Mouse (Mus musculus): ENCODE results near the gene 1700034J05Rik. TPM values are rescaled to one million over a fixed set of nuclear protein-coding genes. Genes with fewer than 3 reads are reported as not detected.

1700034J05Rik gene
- total and polyA plus RNA-seq, 3 experiments, result not detected

DNA sequence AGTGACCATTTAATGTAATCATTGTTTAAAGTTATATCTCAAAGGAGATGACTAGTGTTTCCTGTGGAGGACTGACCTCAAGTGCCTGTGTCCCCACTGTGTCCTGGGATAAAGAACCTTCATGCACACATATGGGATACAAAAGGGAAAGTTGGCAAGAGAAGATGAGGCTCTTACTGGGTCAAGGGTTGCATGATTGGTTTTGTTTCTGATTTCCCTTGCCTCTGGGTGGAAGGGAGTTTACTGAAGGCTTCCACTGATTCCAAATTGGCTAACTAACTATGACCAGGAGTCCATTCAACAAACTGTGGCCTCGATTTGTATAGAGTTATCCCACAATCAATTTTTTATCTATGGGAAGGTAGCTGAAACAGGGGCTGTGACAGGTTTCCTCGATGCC, 50.6 kb downstream of the 1700034J05Rik start:
- H3K9me3 ChIP-seq (replicated peaks; ENCODE audit: low read length), result peaks cover 8% of the 10 kb centered on the region
- no peak overlapping the region for H3K4me2 ChIP-seq (ENCODE audit: insufficient read depth, low read depth, poor library complexity, severe bottlenecking)
- H3K4me3 ChIP-seq (replicated peaks in 1 of 3; ENCODE audit: low read depth in 2 of 3, low read length in 2 of 3, poor library complexity in 1 of 3), result no peak overlapping the region
- in situ Hi-C loops (cut with MboI; ENCODE audit: low pct_ligation_motif_present, low pct_unique_long_range_greater_than_20kb, low sequenced_read_pairs) (no loop called here), dilution Hi-C loops (cut with MboI; ENCODE audit: extremely low pct_ligation_motif_present, extremely low pct_unique_long_range_greater_than_20kb, low sequenced_read_pairs) (no loop called here)
- peaks cover under 1 to 4% of the 10 kb centered on the region in 2 experiments; a peak in 3 of 4 replicates for H3K4me1 ChIP-seq (ENCODE audit: control insufficient read depth in 1 of 2, insufficient read depth in 2 of 2)
- peaks cover 0 to 9% of the 10 kb centered on the region in 2 experiments for H3K36me3 ChIP-seq (replicated peaks in 1 of 2; ENCODE audit: control insufficient read depth in 1 of 2, insufficient read depth in 1 of 2, low read length in 1 of 2)
- no peak overlapping the region for H3K9ac ChIP-seq (ENCODE audit: insufficient read depth, low read depth)
- no peaks in the 10 kb centered on the region for H3K79me2 ChIP-seq (replicated peaks; ENCODE audit: control insufficient read depth, extremely low read depth, insufficient read depth, poor library complexity, severe bottlenecking)
- no peak for DNase-seq (ENCODE audit: extremely low read depth)
- TF ChIP-seq MAFK (IDR thresholded peaks at IDR 0.05; ENCODE audit: insufficient replicate concordance, low read length), result no peak
- no peak for TF ChIP-seq MYC (IDR thresholded peaks at IDR 0.05; ENCODE audit: low read depth, low read length)
- no peak overlapping the region for H3K27ac ChIP-seq (ENCODE audit: insufficient read depth, low read depth)
- H3K27me3 ChIP-seq (replicated peaks), result no peaks in the 10 kb centered on the region

DNA sequence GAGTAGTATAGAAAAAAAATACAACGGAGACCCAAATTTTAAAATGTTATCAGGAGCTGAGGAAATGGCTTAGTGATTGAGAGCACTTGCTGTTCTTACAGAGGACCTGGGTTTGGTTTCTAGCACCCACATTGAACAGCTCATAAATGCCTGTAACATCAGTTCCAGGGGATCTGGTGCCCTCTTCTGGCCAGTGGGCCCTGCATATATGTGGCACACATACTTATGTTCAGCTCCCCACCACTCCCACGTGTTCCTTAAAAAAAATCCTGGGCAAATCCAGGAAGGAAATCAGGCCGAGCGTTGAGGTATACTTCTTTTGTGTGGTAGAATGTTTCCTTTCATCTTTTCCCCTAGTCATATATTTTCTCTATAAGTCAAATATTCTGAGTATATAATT, 52.3 kb downstream of the 1700034J05Rik start:
- H3K36me3 ChIP-seq (replicated peaks in 1 of 2; ENCODE audit: control insufficient read depth in 1 of 2, insufficient read depth in 1 of 2, low read length in 1 of 2), result peaks cover 0 to 9% of the 10 kb centered on the region in 2 experiments
- no peak for DNase-seq (ENCODE audit: extremely low read depth)
- TF ChIP-seq PAX5 (IDR thresholded peaks at IDR 0.05; ENCODE audit: low read length) (no peak), HCFC1 (IDR thresholded peaks at IDR 0.05; ENCODE audit: low read depth, low read length) (no peak), RCOR1 (conservative IDR thresholded peaks at IDR 0.05; ENCODE audit: low read depth, low read length) (no peak), KAT2A (IDR thresholded peaks at IDR 0.05; ENCODE audit: insufficient replicate concordance, low read length) (no peak), MXI1 (IDR thresholded peaks at IDR 0.05; ENCODE audit: low read depth, low read length) (no peak), IRF4 (IDR thresholded peaks at IDR 0.05; ENCODE audit: low read depth, low read length) (no peak), MAZ (IDR thresholded peaks at IDR 0.05; ENCODE audit: low read depth, low read length) (no peak), ZNF384 (IDR thresholded peaks at IDR 0.05; ENCODE audit: low read depth, low read length) (no peak), NELFE (IDR thresholded peaks at IDR 0.05; ENCODE audit: low read depth, low read length) (no peak), RAD21 (IDR thresholded peaks at IDR 0.05; ENCODE audit: low read depth, low read length) (no peak; the same call in 1 of the 2 replicates), ZKSCAN1 (IDR thresholded peaks at IDR 0.05; ENCODE audit: borderline replicate concordance, low read depth, low read length) (no peak), USF2 (conservative IDR thresholded peaks at IDR 0.05; ENCODE audit: low read depth, low read length) (no peak)
- H3K4me2 ChIP-seq (ENCODE audit: insufficient read depth, low read depth, poor library complexity, severe bottlenecking), result no peak overlapping the region
- dilution Hi-C loops (cut with MboI; ENCODE audit: extremely low pct_ligation_motif_present, extremely low pct_unique_long_range_greater_than_20kb, low sequenced_read_pairs) (no loop called here), in situ Hi-C loops (cut with MboI; ENCODE audit: low pct_ligation_motif_present, low pct_unique_long_range_greater_than_20kb, low sequenced_read_pairs) (no loop called here)
- no peaks in the 10 kb centered on the region for H3K4me1 ChIP-seq (ENCODE audit: control insufficient read depth in 1 of 2, insufficient read depth in 2 of 2)
- no peak overlapping the region for H3K4me3 ChIP-seq (replicated peaks in 1 of 3; ENCODE audit: low read depth in 2 of 3, low read length in 2 of 3, poor library complexity in 1 of 3)
- no peak overlapping the region for H3K9ac ChIP-seq (ENCODE audit: insufficient read depth, low read depth)
- H3K79me2 ChIP-seq (replicated peaks; ENCODE audit: control insufficient read depth, extremely low read depth, insufficient read depth, poor library complexity, severe bottlenecking), result no peaks in the 10 kb centered on the region
- H3K27ac ChIP-seq (ENCODE audit: insufficient read depth, low read depth), result no peak overlapping the region
- peaks cover 8% of the 10 kb centered on the region for H3K9me3 ChIP-seq (replicated peaks; ENCODE audit: low read length)
- no peaks in the 10 kb centered on the region for H3K27me3 ChIP-seq (replicated peaks)

Other genes starting within 250 kb of the 1700034J05Rik start
- gene Stk38l, start 229.4 kb downstream of the 1700034J05Rik start, total RNA-seq (2012; rRNA removed), result 4.0 and 4.7 TPM in 2 replicates
- gene Stk38l, start 229.4 kb downstream of the 1700034J05Rik start, total RNA-seq (2014; rRNA removed), result 3.4 and 3.8 TPM in 2 replicates
- 5.2 and 5.8 TPM in 2 replicates for gene Stk38l, start 229.4 kb downstream of the 1700034J05Rik start, polyA plus RNA-seq (2012; ENCODE audit: insufficient read length, low read depth)
- gene Arntl2, start 158.4 kb downstream of the 1700034J05Rik start, total RNA-seq (2012; rRNA removed), result not detected in 2 replicates
- 0.07 TPM in 1 of 2 replicates, not detected in the other for gene Arntl2, start 158.4 kb downstream of the 1700034J05Rik start, total RNA-seq (2014; rRNA removed)
- not detected in 2 replicates for gene Arntl2, start 158.4 kb downstream of the 1700034J05Rik start, polyA plus RNA-seq (2012; ENCODE audit: insufficient read length, low read depth)
- not detected in 2 replicates for gene Smco2, start 104.3 kb downstream of the 1700034J05Rik start, total RNA-seq (2012; rRNA removed)
- gene Smco2, start 104.3 kb downstream of the 1700034J05Rik start, total RNA-seq (2014; rRNA removed), result not detected in 2 replicates
- not detected in 2 replicates for gene Smco2, start 104.3 kb downstream of the 1700034J05Rik start, polyA plus RNA-seq (2012; ENCODE audit: insufficient read length, low read depth)
- 20.9 and 23.4 TPM in 2 replicates for gene Ppfibp1, start 65.9 kb downstream of the 1700034J05Rik start, total RNA-seq (2012; rRNA removed)
- gene Ppfibp1, start 65.9 kb downstream of the 1700034J05Rik start, total RNA-seq (2014; rRNA removed), result 28.2 and 31.4 TPM in 2 replicates
- gene Ppfibp1, start 65.9 kb downstream of the 1700034J05Rik start, polyA plus RNA-seq (2012; ENCODE audit: insufficient read length, low read depth), result 28.2 and 33.1 TPM in 2 replicates
- 0.08 and 0.38 TPM in 2 replicates for gene Rep15, start 78.2 kb upstream of the 1700034J05Rik start, total RNA-seq (2012; rRNA removed)
- not detected in 2 replicates for gene Rep15, start 78.2 kb upstream of the 1700034J05Rik start, total RNA-seq (2014; rRNA removed)
- 0.14 TPM in 1 of 2 replicates, not detected in the other for gene Rep15, start 78.2 kb upstream of the 1700034J05Rik start, polyA plus RNA-seq (2012; ENCODE audit: insufficient read length, low read depth)
- 84.2 and 86.1 TPM in 2 replicates for gene Mrps35, start 88.3 kb upstream of the 1700034J05Rik start, total RNA-seq (2012; rRNA removed)
- 36.6 and 58.4 TPM in 2 replicates for gene Mrps35, start 88.3 kb upstream of the 1700034J05Rik start, total RNA-seq (2014; rRNA removed)
- 141 and 194 TPM in 2 replicates for gene Mrps35, start 88.3 kb upstream of the 1700034J05Rik start, polyA plus RNA-seq (2012; ENCODE audit: insufficient read length, low read depth)
- not detected in 2 replicates for gene Mansc4, start 132.6 kb upstream of the 1700034J05Rik start, total RNA-seq (2012; rRNA removed)
- not detected in 2 replicates for gene Mansc4, start 132.6 kb upstream of the 1700034J05Rik start, total RNA-seq (2014; rRNA removed)
- gene Mansc4, start 132.6 kb upstream of the 1700034J05Rik start, polyA plus RNA-seq (2012; ENCODE audit: insufficient read length, low read depth), result 0.20 TPM in 1 of 2 replicates, not detected in the other
- 7.4 and 8.0 TPM in 2 replicates for gene Klhl42, start 137.0 kb upstream of the 1700034J05Rik start, total RNA-seq (2012; rRNA removed)
- 3.6 and 4.5 TPM in 2 replicates for gene Klhl42, start 137.0 kb upstream of the 1700034J05Rik start, total RNA-seq (2014; rRNA removed)
- gene Klhl42, start 137.0 kb upstream of the 1700034J05Rik start, polyA plus RNA-seq (2012; ENCODE audit: insufficient read length, low read depth), result 2.5 and 2.7 TPM in 2 replicates

Measured in CH12.LX (cell line).